ENCODE assay signal across 23 mouse cellular contexts in genomic region chr9:70706444-70706843, GRCm38 (mm10).
"Had no signal": no experiment of that assay in that cellular context is flagged by ENCODE, and none has a peak within 500 bp of the region (broad histone marks: within the 10 kb centered on the region; RNA-seq: fewer than 3 reads in every experiment).

No protein-coding gene starts in this region.

- H3K9me3 ChIP-seq: lung, embryonic 15.5 days; megakaryocyte, embryonic 14.5 days; neural tube, embryonic 13.5 days; neural tube, embryonic 15.5 days; stomach, embryonic 15.5 days had no signal

- H3K27ac ChIP-seq: liver, embryonic 14.5 days; lung, embryonic 15.5 days; macrophage; neural tube, embryonic 13.5 days; neural tube, embryonic 15.5 days; stomach, embryonic 15.5 days had no signal

- H3K4me3 ChIP-seq: lung, embryonic 15.5 days; megakaryocyte, embryonic 14.5 days; myocyte; neural tube, embryonic 13.5 days; neural tube, embryonic 15.5 days; stomach, embryonic 15.5 days had no signal

- DNase-seq: lung, adult 2 months; lung, postnatal 14 days; lung, postnatal 36 days; midbrain, embryonic 14.5 days; retina, postnatal 1 day; right cerebral cortex, adult 18-20 months; right cerebral cortex, postnatal 25 days; right cerebral cortex, postnatal 4 days; spleen, adult 18-20 months; thymus, adult 18-20 months; thymus, postnatal 14 days; thymus, postnatal 36 days had no signal

- H3K4me1 ChIP-seq: neural tube, embryonic 13.5 days; neural tube, embryonic 15.5 days; stomach, embryonic 15.5 days had no signal

- H3K4me2 ChIP-seq: lung, embryonic 15.5 days; midbrain, embryonic 11.5 days; neural tube, embryonic 13.5 days; neural tube, embryonic 15.5 days; stomach, embryonic 15.5 days had no signal

- H3K27me3 ChIP-seq: lung, embryonic 15.5 days; megakaryocyte, embryonic 14.5 days; neural tube, embryonic 13.5 days; neural tube, embryonic 15.5 days; stomach, embryonic 15.5 days had no signal

- H3K9ac ChIP-seq: liver, embryonic 14.5 days; lung, embryonic 15.5 days; neural tube, embryonic 13.5 days; neural tube, embryonic 15.5 days; stomach, embryonic 15.5 days had no signal

- ATAC-seq: lung, postnatal 0 days; midbrain, embryonic 16.5 days had no signal

- H3K36me3 ChIP-seq: neural tube, embryonic 15.5 days had no signal
